16 mouse cellular contexts compared by ENCODE assay signal in genomic region chr2:105749111-105749510, GRCm38 (mm10).
"Had no signal": no experiment of that assay in that cellular context is flagged by ENCODE, and none has a peak within 500 bp of the region (broad histone marks: within the 10 kb centered on the region; RNA-seq: fewer than 3 reads in every experiment).

No protein-coding gene starts in this region.

- H3K27ac ChIP-seq: hindbrain, embryonic 14.5 days; kidney, postnatal 0 days; limb, embryonic 12.5 days; liver, embryonic 14.5 days; midbrain, embryonic 10.5 days; neural tube, embryonic 15.5 days had no signal

- H3K9ac ChIP-seq: hindbrain, embryonic 14.5 days; limb, embryonic 12.5 days; liver, embryonic 14.5 days; lung, embryonic 14.5 days; neural tube, embryonic 15.5 days had no signal

- H3K4me2 ChIP-seq: hindbrain, embryonic 14.5 days; limb, embryonic 12.5 days; lung, embryonic 14.5 days; neural tube, embryonic 15.5 days had no signal

- H3K4me3 ChIP-seq: limb, embryonic 12.5 days; midbrain, embryonic 10.5 days; myocyte; neural tube, embryonic 15.5 days had no signal

- H3K36me3 ChIP-seq: limb, embryonic 12.5 days; midbrain, embryonic 10.5 days; neural tube, embryonic 15.5 days had no signal

- H3K4me1 ChIP-seq: limb, embryonic 12.5 days; midbrain, embryonic 10.5 days; neural tube, embryonic 15.5 days had no signal

- H3K9me3 ChIP-seq: limb, embryonic 12.5 days; midbrain, embryonic 10.5 days; neural tube, embryonic 15.5 days had no signal

- DNase-seq: layer of hippocampus, adult 9-11 months; layer of hippocampus, postnatal 36 days; lung, embryonic 14.5 days; lung, postnatal 10 days; lung, postnatal 4 days; midbrain, embryonic 14.5 days; right cerebral cortex, adult 18-20 months; thymus, adult 2 months; thymus, postnatal 36 days had no signal

- H3K27me3 ChIP-seq: limb, embryonic 12.5 days; neural tube, embryonic 15.5 days had no signal
